Mouse (Mus musculus) heart, embryonic 11.5 days (tissue): ENCODE measurements around the gene Pik3ca. TPM values are rescaled to one million over a fixed set of nuclear protein-coding genes. Genes with fewer than 3 reads are reported as not detected.
"Not testable (repeated sequence)": the region's sequence is repeated elsewhere in the genome, so short reads cannot be mapped to it uniquely, and the experiment has no call there.

Source experiments
- ATAC-seq: fragments of 200-750 bp; cut with Nextera tagmentation; replicated peaks from 2 replicates; pipeline ENCODE4 v1.8.0; 2017; ENCODE audit warnings: moderate library complexity; ENCODE audit not compliant: insufficient number of reproducible peaks, low FRiP score, low TSS enrichment
- H3K27ac ChIP-seq: fragments of 300-500 bp; sonication (generic); 2 replicates; pipeline ENCODE4 v1.5.1; 2014; ENCODE audit warnings: mild to moderate bottlenecking, low read depth, low read length
- H3K27me3 ChIP-seq: fragments of 300-500 bp; sonication (generic); 2 replicates; pipeline ENCODE4 v1.6.1; 2014; ENCODE audit warnings: mild to moderate bottlenecking, low read length, mixed read lengths; ENCODE audit not compliant: control insufficient read depth, insufficient read depth
- H3K36me3 ChIP-seq: fragments of 300-500 bp; sonication (generic); 2 replicates; pipeline ENCODE4 v1.6.1; 2014; ENCODE audit warnings: mild to moderate bottlenecking, low read length, moderate library complexity, mixed read lengths; ENCODE audit not compliant: control insufficient read depth, insufficient read depth
- H3K4me1 ChIP-seq: fragments of 300-500 bp; sonication (generic); 2 replicates; pipeline ENCODE4 v1.6.1; 2014; ENCODE audit warnings: low read length; ENCODE audit not compliant: control insufficient read depth, insufficient read depth
- H3K4me2 ChIP-seq: fragments of 300-500 bp; sonication (generic); 2 replicates; pipeline ENCODE4 v1.6.1; 2014; ENCODE audit warnings: mild to moderate bottlenecking, moderate library complexity
- H3K4me3 ChIP-seq: fragments of 300-500 bp; sonication (generic); 2 replicates; pipeline ENCODE4 v1.5.1; 2014; ENCODE audit warnings: low read depth, low read length
- H3K9ac ChIP-seq: fragments of 300-500 bp; sonication (generic); 2 replicates; pipeline ENCODE4 v1.6.1; 2014; ENCODE audit warnings: mild to moderate bottlenecking, low read depth, low read length, moderate library complexity
- H3K9me3 ChIP-seq: fragments of 300-500 bp; sonication (generic); replicated peaks from 2 replicates; pipeline ENCODE4 v1.6.1; 2016; ENCODE audit warnings: low read length; ENCODE audit not compliant: control insufficient read depth
- WGBS: fragments of 180-500 bp; shearing (Covaris S2); extraction: QIAGEN DNeasy Blood & Tissue Kit; methylation state at CpG from one replicate; pipeline ENCODE4 v1.1.7; 2014; ENCODE audit not compliant: insufficient replicate concordance; 5-methylcytosine and 5-hydroxymethylcytosine counted together
- polyA plus RNA-seq: library from polyadenylated mRNA; unstranded; fragments of >200 nt; fragmentation: Nextera tagmentation; extraction: Ambion mirVana; gene quantifications from 2 replicates; pipeline ENCODE4 v1.2.1, GENCODE M21; 2014

Pik3ca gene
- polyA plus RNA-seq, 1 experiment from 2014 or later = 12.0 TPM

DNA sequence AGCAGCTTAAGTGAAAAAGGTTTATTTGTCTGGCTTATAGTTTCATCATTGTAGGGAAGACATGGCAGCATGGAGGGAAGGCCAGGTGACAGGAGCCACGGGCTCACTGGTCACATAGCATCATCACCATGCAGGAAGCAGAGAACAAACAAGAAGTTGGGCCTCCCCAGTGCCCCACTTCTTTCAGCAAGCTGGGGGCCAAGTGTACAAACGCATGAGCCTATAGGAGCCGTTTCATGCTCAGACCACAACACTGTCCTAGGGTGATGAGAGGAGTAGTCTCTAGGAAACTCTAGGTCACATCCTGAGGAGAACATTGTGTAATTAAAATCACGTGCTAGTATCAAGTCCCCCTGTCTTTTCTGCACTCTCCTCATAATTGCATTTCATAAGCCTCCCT is 30.2 kb downstream of the Pik3ca start:
- ATAC-seq = no peak
- Histone ChIP-seq H3K27ac (no peak overlapping the region), H3K9me3 (no peaks in the 10 kb centered on the region), H3K36me3 (no peaks in the 10 kb centered on the region), H3K4me3 (no peak overlapping the region), H3K9ac (no peak overlapping the region), H3K4me2 (no peak overlapping the region), H3K4me1 (peaks cover 14% of the 10 kb centered on the region; the same call in 1 of the 2 replicates), H3K27me3 (no peaks in the 10 kb centered on the region)
- WGBS = 84% methylated on average over 4 of the region's 4 CpGs

GRCm38 (mm10) chr3:32428361-32428760 is 30.9 kb downstream of the Pik3ca start:
- no peak overlapping the region for H3K9ac ChIP-seq
- no peaks in the 10 kb centered on the region for H3K36me3 ChIP-seq
- no peak overlapping the region for H3K4me2 ChIP-seq
- H3K9me3 ChIP-seq = no peaks in the 10 kb centered on the region
- no peaks in the 10 kb centered on the region for H3K27me3 ChIP-seq
- ATAC-seq = no peak
- peaks cover 14% of the 10 kb centered on the region; the same call in 1 of the 2 replicates for H3K4me1 ChIP-seq
- WGBS = 90% methylated on average over 3 of the region's 3 CpGs
- H3K4me3 ChIP-seq = no peak overlapping the region
- peak overlapping the region; percentile 46; the same call in 1 of the 2 replicates for H3K27ac ChIP-seq

GRCm38 (mm10) chr3:32428921-32429320 is 31.4 kb downstream of the Pik3ca start:
- no peak overlapping the region for H3K4me3 ChIP-seq
- H3K9ac ChIP-seq = no peak overlapping the region
- peaks cover 14% of the 10 kb centered on the region; the same call in 1 of the 2 replicates for H3K4me1 ChIP-seq
- H3K4me2 ChIP-seq = no peak overlapping the region
- ATAC-seq = peak; percentile 49; the same call in 1 of the 2 replicates
- no peaks in the 10 kb centered on the region for H3K9me3 ChIP-seq
- H3K36me3 ChIP-seq = no peaks in the 10 kb centered on the region
- peak overlapping the region; percentile 59 for H3K27ac ChIP-seq
- H3K27me3 ChIP-seq = no peaks in the 10 kb centered on the region
- 29% methylated on average over 4 of the region's 4 CpGs for WGBS

- H3K27me3 ChIP-seq, H3K4me2 ChIP-seq, ATAC-seq, H3K9me3 ChIP-seq, H3K36me3 ChIP-seq, H3K9ac ChIP-seq, H3K4me3 ChIP-seq: not testable (repeated sequence)
- peaks cover 14% of the 10 kb centered on the region; the same call in 1 of the 2 replicates for H3K4me1 ChIP-seq
- H3K27ac ChIP-seq = peak overlapping the region; percentile 59
Observed at GRCm38 (mm10) chr3:32429351-32429750, 31.9 kb downstream of the Pik3ca start.

GRCm38 (mm10) chr3:32430394-32430793 is 32.9 kb downstream of the Pik3ca start:
- no peak for ATAC-seq
- H3K27ac ChIP-seq = no peak overlapping the region
- no peaks in the 10 kb centered on the region for H3K36me3 ChIP-seq
- H3K9ac ChIP-seq = no peak overlapping the region
- no peak overlapping the region for H3K4me3 ChIP-seq
- no peaks in the 10 kb centered on the region for H3K9me3 ChIP-seq
- H3K4me1 ChIP-seq = peaks cover 14% of the 10 kb centered on the region; the same call in 1 of the 2 replicates
- no peak overlapping the region for H3K4me2 ChIP-seq
- H3K27me3 ChIP-seq = no peaks in the 10 kb centered on the region
- WGBS = 68% methylated on average over 2 of the region's 2 CpGs

DNA sequence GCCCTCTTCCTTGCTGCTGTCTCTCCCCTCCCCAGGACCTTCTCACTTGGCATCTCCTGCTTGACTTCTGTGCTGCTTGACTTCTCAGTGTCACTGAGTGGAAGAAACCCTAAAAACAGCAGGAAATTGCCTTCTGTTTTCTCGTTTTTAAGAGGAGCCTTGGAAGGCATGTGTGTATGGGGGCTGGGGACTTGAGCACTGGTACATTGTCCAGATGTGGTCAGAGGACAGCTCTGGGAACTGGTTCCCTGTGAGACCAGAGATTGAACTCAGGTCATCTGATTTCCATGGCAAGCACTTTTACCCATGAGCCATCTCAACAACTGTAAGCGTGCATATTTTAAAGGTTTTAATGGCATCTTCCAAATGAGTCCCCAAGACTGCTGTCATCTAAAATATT is 36.5 kb downstream of the Pik3ca start:
- no peak overlapping the region for H3K4me2 ChIP-seq
- H3K4me3 ChIP-seq = no peak overlapping the region
- H3K9me3 ChIP-seq = no peaks in the 10 kb centered on the region
- WGBS = 69% methylated on average over 2 of the region's 2 CpGs
- H3K27ac ChIP-seq = no peak overlapping the region
- no peak for ATAC-seq
- peaks cover 3% of the 10 kb centered on the region; the same call in 1 of the 2 replicates for H3K36me3 ChIP-seq
- no peak overlapping the region for H3K9ac ChIP-seq
- no peaks in the 10 kb centered on the region for H3K27me3 ChIP-seq
- H3K4me1 ChIP-seq = peaks cover 4% of the 10 kb centered on the region; the same call in 1 of the 2 replicates

DNA sequence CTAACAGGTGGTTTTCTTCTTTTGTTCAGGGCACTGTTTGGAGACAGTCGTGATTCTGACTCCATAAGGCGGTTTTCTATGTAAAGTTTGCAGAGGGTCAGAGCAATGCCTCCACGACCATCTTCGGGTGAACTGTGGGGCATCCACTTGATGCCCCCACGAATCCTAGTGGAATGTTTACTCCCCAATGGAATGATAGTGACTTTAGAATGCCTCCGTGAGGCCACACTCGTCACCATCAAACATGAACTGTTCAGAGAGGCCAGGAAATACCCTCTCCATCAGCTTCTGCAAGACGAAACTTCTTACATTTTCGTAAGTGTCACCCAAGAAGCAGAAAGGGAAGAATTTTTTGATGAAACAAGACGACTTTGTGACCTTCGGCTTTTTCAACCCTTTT is 38.6 kb downstream of the Pik3ca start:
- Histone ChIP-seq H3K36me3 (peaks cover 17% of the 10 kb centered on the region), H3K9me3 (no peaks in the 10 kb centered on the region), H3K27me3 (no peaks in the 10 kb centered on the region), H3K4me1 (no peaks in the 10 kb centered on the region; the same call in 1 of the 2 replicates), H3K9ac (no peak overlapping the region), H3K27ac (no peak overlapping the region), H3K4me2 (no peak overlapping the region), H3K4me3 (no peak overlapping the region)
- whole genome bisulfite sequencing = 82% methylated on average over 11 of the region's 11 CpGs
- ATAC-seq = no peak

DNA sequence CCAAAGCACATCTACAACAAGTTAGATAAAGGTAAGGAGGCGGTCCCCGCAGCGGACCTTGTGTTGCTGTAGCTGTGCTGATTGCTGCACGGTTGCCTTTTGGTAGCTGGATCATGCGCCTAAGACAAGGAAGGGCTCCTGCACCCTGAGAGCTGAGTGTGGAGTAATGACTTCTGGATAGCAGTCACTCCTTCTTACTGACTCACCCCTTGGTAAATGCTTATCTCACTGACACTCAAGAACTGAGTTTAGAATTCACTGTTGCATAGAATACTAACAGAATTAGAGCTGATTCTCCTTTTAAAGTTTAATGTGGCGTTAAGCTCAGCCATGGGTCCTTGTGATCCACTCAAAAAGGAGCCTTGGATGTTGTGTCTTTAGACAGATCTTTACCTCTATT is 39.8 kb downstream of the Pik3ca start:
- H3K4me3 ChIP-seq = no peak overlapping the region
- H3K4me1 ChIP-seq = no peaks in the 10 kb centered on the region; the same call in 1 of the 2 replicates
- H3K27me3 ChIP-seq = no peaks in the 10 kb centered on the region
- H3K27ac ChIP-seq = no peak overlapping the region
- peaks cover 23% of the 10 kb centered on the region for H3K36me3 ChIP-seq
- 59% methylated on average over 6 of the region's 6 CpGs for WGBS
- no peak overlapping the region for H3K9ac ChIP-seq
- 0 out of 2 replicates have a peak, but pooled peaks cover 2% of the 10 kb centered on the region for H3K9me3 ChIP-seq
- no peak overlapping the region for H3K4me2 ChIP-seq
- no peak for ATAC-seq

DNA sequence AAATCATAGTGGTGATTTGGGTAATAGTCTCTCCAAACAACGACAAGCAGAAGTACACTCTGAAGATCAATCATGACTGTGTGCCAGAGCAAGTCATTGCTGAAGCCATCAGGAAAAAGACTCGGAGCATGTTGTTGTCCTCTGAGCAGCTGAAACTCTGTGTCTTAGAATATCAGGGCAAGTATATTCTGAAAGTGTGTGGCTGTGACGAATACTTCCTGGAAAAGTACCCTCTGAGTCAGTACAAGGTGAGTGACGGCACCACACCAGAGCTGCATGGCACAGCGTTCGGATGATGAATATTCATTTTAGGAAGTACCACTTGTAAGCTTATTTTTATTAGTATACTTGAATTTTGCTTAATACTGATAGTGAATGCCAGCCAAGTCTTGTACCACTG is 40.3 kb downstream of the Pik3ca start:
- no peak for ATAC-seq
- H3K27me3 ChIP-seq = no peaks in the 10 kb centered on the region
- peaks cover 23% of the 10 kb centered on the region for H3K36me3 ChIP-seq
- no peak overlapping the region for H3K4me3 ChIP-seq
- H3K27ac ChIP-seq = no peak overlapping the region
- no peak overlapping the region for H3K4me2 ChIP-seq
- WGBS = 91% methylated on average over 6 of the region's 6 CpGs
- H3K9me3 ChIP-seq = 0 out of 2 replicates have a peak, but pooled peaks cover 2% of the 10 kb centered on the region
- no peak overlapping the region for H3K9ac ChIP-seq
- H3K4me1 ChIP-seq = no peaks in the 10 kb centered on the region; the same call in 1 of the 2 replicates
